Comparison of ENCODE assay signal across 10 mouse cellular contexts in the genomic region with DNA sequence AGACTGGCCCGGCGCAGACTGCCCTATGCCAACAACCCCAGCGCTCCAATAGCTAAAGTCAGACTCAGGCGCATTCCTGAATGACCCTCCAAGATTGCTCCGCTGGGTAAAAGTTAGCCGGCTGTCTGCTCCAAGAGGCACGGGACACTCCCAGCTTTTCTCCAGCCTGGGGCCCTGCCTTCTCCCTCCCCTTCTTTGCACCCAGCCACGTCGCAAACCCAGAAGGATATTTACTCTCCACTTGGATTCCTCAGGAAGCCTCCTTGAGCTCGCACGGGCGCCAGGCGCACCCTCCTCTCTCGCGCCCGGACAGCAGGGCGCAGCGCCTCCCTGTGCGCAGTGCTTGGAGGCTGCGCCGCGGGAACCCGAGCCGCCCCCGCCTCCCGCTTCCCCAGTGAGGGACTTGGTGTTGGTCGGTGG. TPM values are rescaled to one million over a fixed set of nuclear protein-coding genes. Genes with fewer than 3 reads are reported as not detected.
DNase-seq lines count a peak whose midpoint lies in the region; ATAC-seq and TF ChIP-seq lines count a peak whose summit lies in the region.
"Had no signal": no experiment of that assay in that cellular context is flagged by ENCODE, and none has a peak within 500 bp of the region (broad histone marks: within the 10 kb centered on the region; RNA-seq: fewer than 3 reads in every experiment).

No protein-coding gene starts in this region.

- no peak for ATAC-seq in embryonic facial prominence, embryonic 13.5 days (ENCODE audit: insufficient number of reproducible peaks, insufficient read depth, low FRiP score, low TSS enrichment, low read depth)

- no peaks in the 10 kb centered on the region for H3K36me3 ChIP-seq in kidney, adult 2 months (ENCODE audit: control insufficient read depth, insufficient read depth, low read length)
- no peaks in the 10 kb centered on the region for H3K36me3 ChIP-seq in embryonic facial prominence, embryonic 13.5 days
- no peaks in the 10 kb centered on the region for H3K36me3 ChIP-seq in limb, embryonic 10.5 days

- H3K4me3 ChIP-seq in kidney, adult 2 months (ENCODE audit: insufficient read depth, low read depth, low read length): no peak overlapping the region
- peak overlapping the region; percentile 44 for H3K4me3 ChIP-seq in embryonic facial prominence, embryonic 13.5 days
- peak overlapping the region; percentile 44 for H3K4me3 ChIP-seq in limb, embryonic 10.5 days
- no peak overlapping the region for H3K4me3 ChIP-seq in gastrocnemius, adult 2 months

- no peak for TF ChIP-seq POLR2A in kidney, adult 2 months (IDR thresholded peaks at IDR 0.05; ENCODE audit: low read depth, low read length)

- peaks cover 1% of the 10 kb centered on the region; the same call in 1 of the 2 replicates for H3K27me3 ChIP-seq in kidney, adult 2 months (replicated peaks; ENCODE audit: control insufficient read depth, insufficient read depth, low read length)
- H3K27me3 ChIP-seq in embryonic facial prominence, embryonic 13.5 days: peaks cover 97% of the 10 kb centered on the region
- H3K27me3 ChIP-seq in limb, embryonic 10.5 days (ENCODE audit: low read depth, poor library complexity, severe bottlenecking): peaks cover 100% of the 10 kb centered on the region

- TF ChIP-seq CTCF in kidney, adult 2 months (conservative IDR thresholded peaks at IDR 0.05; ENCODE audit: insufficient read depth, insufficient read length, low read depth, low read length): no peak
- TF ChIP-seq CTCF in gastrocnemius, adult 2 months (IDR thresholded peaks at IDR 0.05): no peak

- H3K4me1 ChIP-seq in kidney, adult 2 months (ENCODE audit: control insufficient read depth, insufficient read depth, low read length): 0 out of 2 replicates have a peak, but pooled peaks cover 4% of the 10 kb centered on the region
- H3K4me1 ChIP-seq in embryonic facial prominence, embryonic 13.5 days: peaks cover 37% of the 10 kb centered on the region
- peaks cover 48% of the 10 kb centered on the region for H3K4me1 ChIP-seq in limb, embryonic 10.5 days

- DNase-seq in kidney, adult 11 months: peak; percentile 8
- no peak for DNase-seq in kidney, adult 2 months
- DNase-seq in limb, embryonic 10.5 days (ENCODE audit: low spot score): no peak
- peak; percentile 60 for DNase-seq in neural tube, embryonic 10.5 days (ENCODE audit: extremely low spot score, low spot score)
- DNase-seq in thymus, postnatal 10 days (ENCODE audit: low spot score in 2 of 2): no peak
- DNase-seq in layer of hippocampus, adult 11-12 months (ENCODE audit: low spot score): no peak
- no peak for DNase-seq in gastrocnemius, adult 2 months

- H3K9me3 ChIP-seq in embryonic facial prominence, embryonic 13.5 days: no peaks in the 10 kb centered on the region
- no peaks in the 10 kb centered on the region for H3K9me3 ChIP-seq in limb, embryonic 10.5 days (replicated peaks)

- intact Hi-C loops in gastrocnemius, adult 2 months (cut with DNase I): loop anchor here (10.0 kb wide), 1 partner anchor 876 kb away; no protein-coding TSS in a partner anchor

- H3K4me2 ChIP-seq in embryonic facial prominence, embryonic 13.5 days: peak overlapping the region; percentile 72

- H3K9ac ChIP-seq in embryonic facial prominence, embryonic 13.5 days: no peak overlapping the region

- 3% methylated on average over 27 of the region's 27 CpGs for WGBS in kidney, adult 2 months
- WGBS in embryonic facial prominence, embryonic 13.5 days: 0% methylated on average over 27 of the region's 27 CpGs
- under 1% methylated on average over 27 of the region's 27 CpGs for WGBS in limb, embryonic 10.5 days

- no peak overlapping the region for H3K27ac ChIP-seq in kidney, adult 2 months (ENCODE audit: insufficient read depth, low read depth, low read length)
- no peak overlapping the region for H3K27ac ChIP-seq in embryonic facial prominence, embryonic 13.5 days
- no peak overlapping the region for H3K27ac ChIP-seq in limb, embryonic 10.5 days
- H3K27ac ChIP-seq in gastrocnemius, adult 2 months: no peak overlapping the region

RNA-seq across cellular contexts. Expression of a gene that starts 8.2 kb away (rescaled TPM):
- 0.69 and 1.1 TPM in 2 replicates for polyA plus RNA-seq in kidney, adult 2 months (2012; rRNA removed)
- polyA plus RNA-seq in embryonic facial prominence, embryonic 13.5 days (2015; fragmentation: Nextera tagmentation; extraction: Ambion mirVana): 1.0 TPM in 2 replicates
- polyA plus RNA-seq in limb, embryonic 10.5 days (2016; fragmentation: Nextera tagmentation; extraction: Ambion mirVana): 0.80 and 1.2 TPM in 2 replicates
- total RNA-seq in gastrocnemius, adult 2 months (2021): not detected
- total RNA-seq: MEL had no signal
- polyA plus RNA-seq: liver, embryonic 16.5 days had no signal

Comparison
In these comparisons a context has a peak if more than half of its experiments do, and no peak if none do; other contexts are left out.
1. DNase-seq: peak in kidney, adult 11 months (single experiment) and neural tube, embryonic 10.5 days (single experiment); none in kidney, adult 2 months (single experiment), limb, embryonic 10.5 days (single experiment), thymus, postnatal 10 days (0 of 2), layer of hippocampus, adult 11-12 months (single experiment) and gastrocnemius, adult 2 months (single experiment).
2. H3K4me3 ChIP-seq: peak in embryonic facial prominence, embryonic 13.5 days (single experiment) and limb, embryonic 10.5 days (single experiment); none in kidney, adult 2 months (single experiment) and gastrocnemius, adult 2 months (single experiment).